Mouse (Mus musculus): Measurements from ENCODE around the gene Fam173b.

Fam173b gene

GRCm38 (mm10) chr15:31601646-31602374 is at the start of gene Fam173b, which contains the start of gene Cct5:
TSS of gene Fam173b (plus strand) at chr15:31601852.
TSS of gene Cct5 (minus strand) at chr15:31601804.
- in situ Hi-C loops (cut with MboI, MseI), result loop anchor here (5.0 kb wide), 1 partner anchor 70 kb away; the partner anchor contains the start of gene March6

GRCm38 (mm10) chr15:31554855-31555254 is 46.8 kb upstream of the Fam173b start:
- in situ Hi-C loops (cut with MboI, MseI), result loop anchor here (5.0 kb wide), 1 partner anchor 38 kb away; no protein-coding TSS in a partner anchor

- in situ Hi-C loops (cut with MboI, MseI), result no loop called here
Observed at GRCm38 (mm10) chr15:31561390-31561789, 40.3 kb upstream of the Fam173b start.

- in situ Hi-C loops (cut with MboI, MseI), result no loop called here
Observed at GRCm38 (mm10) chr15:31561976-31562375, 39.7 kb upstream of the Fam173b start.

- in situ Hi-C loops (cut with MboI, MseI), result no loop called here
Observed at GRCm38 (mm10) chr15:31562847-31563246, 38.8 kb upstream of the Fam173b start.

- in situ Hi-C loops (cut with MboI, MseI), result no loop called here
Observed at GRCm38 (mm10) chr15:31563577-31564546, 37.8 kb upstream of the Fam173b start.

GRCm38 (mm10) chr15:31565184-31565583 is 36.5 kb upstream of the Fam173b start, which contains the start of gene Cmbl:
TSS of gene Cmbl (plus strand) at chr15:31565389.
- in situ Hi-C loops (cut with MboI, MseI), result no loop called here

- in situ Hi-C loops (cut with MboI, MseI), result no loop called here
Observed at GRCm38 (mm10) chr15:31565786-31566185, 35.9 kb upstream of the Fam173b start.

GRCm38 (mm10) chr15:31567431-31567830 is 34.2 kb upstream of the Fam173b start:
- in situ Hi-C loops (cut with MboI, MseI), result no loop called here

- in situ Hi-C loops (cut with MboI, MseI), result no loop called here
Observed at GRCm38 (mm10) chr15:31568581-31568996, 33.1 kb upstream of the Fam173b start.

GRCm38 (mm10) chr15:31569325-31570022 is 32.2 kb upstream of the Fam173b start:
- in situ Hi-C loops (cut with MboI, MseI), result no loop called here

GRCm38 (mm10) chr15:31570959-31571358 is 30.7 kb upstream of the Fam173b start:
- in situ Hi-C loops (cut with MboI, MseI), result no loop called here

GRCm38 (mm10) chr15:31571906-31572722 is 29.5 kb upstream of the Fam173b start:
- in situ Hi-C loops (cut with MboI, MseI), result no loop called here

GRCm38 (mm10) chr15:31573287-31573686 is 28.4 kb upstream of the Fam173b start:
- in situ Hi-C loops (cut with MboI, MseI), result no loop called here

- in situ Hi-C loops (cut with MboI, MseI), result no loop called here
Observed at GRCm38 (mm10) chr15:31573692-31574091, 28.0 kb upstream of the Fam173b start.

GRCm38 (mm10) chr15:31576076-31576475 is 25.6 kb upstream of the Fam173b start:
- in situ Hi-C loops (cut with MboI, MseI), result no loop called here

- in situ Hi-C loops (cut with MboI, MseI), result loop anchor here (10.0 kb wide), 2 partner anchors 106 to 256 kb away; no protein-coding TSS in a partner anchor
Observed at GRCm38 (mm10) chr15:31581086-31581485, 20.6 kb upstream of the Fam173b start.

- in situ Hi-C loops (cut with MboI, MseI), result loop anchor here (10.0 kb wide), 2 partner anchors 109 to 259 kb away; no protein-coding TSS in a partner anchor
Observed at GRCm38 (mm10) chr15:31583304-31584085, 18.2 kb upstream of the Fam173b start.

- in situ Hi-C loops (cut with MboI, MseI), result loop anchor here (5.0 to 10.0 kb wide), 3 partner anchors 73 to 260 kb away; no protein-coding TSS in a partner anchor
Observed at GRCm38 (mm10) chr15:31585238-31585637, 16.4 kb upstream of the Fam173b start.
